Mouse (Mus musculus) macrophage (primary cell): Measurements from ENCODE around the gene Zfp94. TPM values are rescaled to one million over a fixed set of nuclear protein-coding genes. Genes with fewer than 3 reads are reported as not detected.

ENCODE experiments used
- polyA plus RNA-seq: library from polyadenylated mRNA; stranded (reverse); fragments of 250-400 nt; gene quantifications from 3 replicates; pipeline ENCODE4 v1.2.4, GENCODE M21; 2018; ENCODE audit warnings: inconsistent platforms

Gene Zfp94
- polyA plus RNA-seq, 1 experiment from 2014 or later: 1.0 TPM

Other genes with a start within 250 kb of the Zfp94 start
- 6.8 to 10.4 TPM (median 9.0 TPM) in 3 replicates for gene Zfp180, start 234.7 kb downstream of the Zfp94 start, polyA plus RNA-seq
- 0.21 to 0.39 TPM (median 0.21 TPM) in 3 replicates for gene Zfp112, start 204.4 kb downstream of the Zfp94 start, polyA plus RNA-seq
- gene Zfp235, start 182.5 kb downstream of the Zfp94 start, polyA plus RNA-seq: 1.7 to 4.9 TPM (median 2.7 TPM) in 3 replicates
- gene Zfp114, start 141.6 kb downstream of the Zfp94 start, polyA plus RNA-seq: 0.06 to 0.09 TPM in 2 of 3 replicates, not detected in the other
- 3.9 to 7.1 TPM (median 4.4 TPM) in 3 replicates for gene Zfp111, start 105.2 kb downstream of the Zfp94 start, polyA plus RNA-seq
- gene Zfp109, start 79.1 kb downstream of the Zfp94 start, polyA plus RNA-seq: 0.92 to 1.6 TPM (median 1.1 TPM) in 3 replicates
- gene Zfp108, start 61.9 kb downstream of the Zfp94 start, polyA plus RNA-seq: 1.1 to 2.5 TPM (median 1.6 TPM) in 3 replicates
- gene Zfp93, start 46.2 kb downstream of the Zfp94 start, polyA plus RNA-seq: 0.32 to 0.66 TPM (median 0.48 TPM) in 3 replicates
- 5.6 to 8.2 TPM (median 7.2 TPM) in 3 replicates for gene Zfp61, start 15.4 kb downstream of the Zfp94 start, polyA plus RNA-seq
- not detected in 3 replicates for gene Tescl, start 17.3 kb upstream of the Zfp94 start, polyA plus RNA-seq
- not detected in 3 replicates for gene Lypd5, start 32.5 kb upstream of the Zfp94 start, polyA plus RNA-seq
- gene Kcnn4, start 53.6 kb upstream of the Zfp94 start, polyA plus RNA-seq: 11.1 to 85.5 TPM (median 12.1 TPM) in 3 replicates
- 19.7 to 29.3 TPM (median 20.3 TPM) in 3 replicates for gene Smg9, start 83.0 kb upstream of the Zfp94 start, polyA plus RNA-seq
- gene Irgc1, start 135.6 kb upstream of the Zfp94 start, polyA plus RNA-seq: not detected in 3 replicates
- gene Plaur, start 145.8 kb upstream of the Zfp94 start, polyA plus RNA-seq: 37.1 to 79.3 TPM (median 71.4 TPM) in 3 replicates
- gene Cadm4, start 165.4 kb upstream of the Zfp94 start, polyA plus RNA-seq: not detected in 3 replicates
- gene Zfp428, start 190.3 kb upstream of the Zfp94 start, polyA plus RNA-seq: 0.60 to 3.0 TPM (median 0.77 TPM) in 3 replicates
- gene AC161166.1, start 195.8 kb upstream of the Zfp94 start, polyA plus RNA-seq: not detected in 3 replicates
- gene Irgq, start 214.0 kb upstream of the Zfp94 start, polyA plus RNA-seq: 6.1 to 11.9 TPM (median 11.5 TPM) in 3 replicates
- not detected in 3 replicates for gene Pinlyp, start 229.5 kb upstream of the Zfp94 start, polyA plus RNA-seq
- 26.7 to 70.1 TPM (median 46.9 TPM) in 3 replicates for gene Xrcc1, start 229.6 kb upstream of the Zfp94 start, polyA plus RNA-seq